Mouse (Mus musculus): ENCODE data around the gene Socs7. TPM values are rescaled to one million over a fixed set of nuclear protein-coding genes. Genes with fewer than 3 reads are reported as not detected.

Socs7 gene
- polyA plus RNA-seq, 1 experiment, result not detected

DNA sequence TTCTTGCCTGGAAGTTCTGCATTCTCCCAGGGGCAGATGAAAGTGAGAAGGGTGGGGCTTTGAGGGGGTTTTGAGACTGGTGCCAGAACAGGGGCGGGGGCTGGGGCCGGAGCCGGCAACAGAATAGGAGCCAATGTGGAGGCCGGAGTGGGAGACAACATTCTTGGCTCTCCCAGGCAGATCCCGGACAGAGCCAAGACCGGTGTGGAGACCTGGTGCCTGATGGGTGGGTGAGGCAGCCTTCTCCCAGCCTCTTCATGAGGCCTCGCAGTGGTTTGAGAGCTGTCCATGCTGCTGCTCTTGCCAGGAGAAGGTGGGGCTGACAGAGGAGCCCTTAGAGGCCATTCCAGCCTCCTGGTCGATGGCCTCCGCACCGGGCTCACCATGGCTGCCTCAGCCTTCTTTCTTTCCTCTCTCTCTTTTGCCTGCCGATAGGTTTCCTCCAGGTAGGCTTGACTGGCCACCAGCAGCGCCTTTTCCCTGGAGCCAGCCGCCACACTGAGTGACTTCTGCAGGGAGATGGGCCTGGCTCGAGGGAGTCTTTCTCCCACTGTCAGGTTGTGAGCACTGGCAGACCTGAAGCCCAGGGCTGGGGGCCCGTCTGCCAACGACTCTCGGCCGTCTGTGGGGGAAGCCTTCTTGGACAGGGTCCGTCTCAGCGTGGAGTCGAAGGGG lies 23.9 kb upstream of the Socs7 start:
- H3K4me3 ChIP-seq (ENCODE audit: insufficient read depth, low read depth, low read length), result no peak overlapping the region
- WGBS, result 49% methylated on average over 21 of the region's 21 CpGs
- H3K27ac ChIP-seq (ENCODE audit: insufficient read depth, low read depth, low read length), result no peak overlapping the region
- no peak for TF ChIP-seq POLR2A (IDR thresholded peaks at IDR 0.05; ENCODE audit: insufficient read depth, low read depth, low read length)
- TF ChIP-seq CTCF (IDR thresholded peaks at IDR 0.05; ENCODE audit: insufficient read depth, low read depth, low read length), result no peak
- H3K4me1 ChIP-seq (ENCODE audit: control insufficient read depth, insufficient read depth, low read length), result peaks cover 15% of the 10 kb centered on the region

DNA sequence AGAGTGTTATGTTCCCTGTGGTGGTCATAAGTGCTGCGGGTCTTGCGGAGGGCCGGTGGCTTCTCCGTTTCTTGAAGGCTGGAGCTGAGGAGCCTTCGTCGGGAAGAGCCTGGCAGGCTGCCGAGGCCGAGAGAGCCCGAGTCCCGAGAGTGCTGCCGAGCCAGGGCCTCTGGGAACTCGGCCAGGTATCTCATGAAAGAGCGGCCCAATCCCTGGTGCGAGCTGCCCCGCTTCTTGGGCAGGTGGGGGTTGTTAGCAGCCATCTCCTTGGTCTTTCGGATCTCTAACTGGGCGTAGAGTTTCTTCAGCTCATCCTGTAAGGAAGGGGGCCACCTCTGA lies 23.4 kb upstream of the Socs7 start:
- Histone ChIP-seq H3K4me1 (ENCODE audit: control insufficient read depth, insufficient read depth, low read length) (peaks cover 20% of the 10 kb centered on the region), H3K4me3 (ENCODE audit: insufficient read depth, low read depth, low read length) (no peak overlapping the region), H3K27ac (ENCODE audit: insufficient read depth, low read depth, low read length) (no peak overlapping the region)
- 38% methylated on average over 17 of the region's 17 CpGs for WGBS
- TF ChIP-seq POLR2A (IDR thresholded peaks at IDR 0.05; ENCODE audit: insufficient read depth, low read depth, low read length) (no peak), CTCF (IDR thresholded peaks at IDR 0.05; ENCODE audit: insufficient read depth, low read depth, low read length) (no peak)

DNA sequence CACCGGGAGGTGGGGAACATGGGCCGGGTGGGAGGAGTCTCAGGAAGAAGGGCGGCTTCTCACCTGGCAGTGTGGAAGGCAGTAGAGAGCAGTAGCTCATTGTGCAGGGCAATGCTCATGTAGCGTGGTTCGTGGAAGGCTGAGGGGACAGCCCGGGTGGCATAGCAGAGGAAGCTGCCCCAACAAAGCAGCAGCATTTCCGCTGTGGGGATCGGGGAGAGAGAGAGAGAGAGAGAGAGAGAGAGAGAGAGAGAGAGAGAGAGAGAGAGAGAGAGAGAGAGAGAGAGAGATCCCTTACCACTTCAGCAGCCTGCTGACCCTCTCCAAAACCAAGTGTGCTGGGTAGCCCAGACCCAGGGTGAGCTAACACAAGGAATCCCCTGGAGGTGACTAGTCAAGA lies 19.2 kb upstream of the Socs7 start:
- TF ChIP-seq POLR2A (IDR thresholded peaks at IDR 0.05; ENCODE audit: insufficient read depth, low read depth, low read length), result no peak
- TF ChIP-seq CTCF (IDR thresholded peaks at IDR 0.05; ENCODE audit: insufficient read depth, low read depth, low read length), result no peak
- H3K4me3 ChIP-seq (ENCODE audit: insufficient read depth, low read depth, low read length), result no peak overlapping the region
- no peak overlapping the region for H3K27ac ChIP-seq (ENCODE audit: insufficient read depth, low read depth, low read length)
- H3K4me1 ChIP-seq (ENCODE audit: control insufficient read depth, insufficient read depth, low read length), result peaks cover 15% of the 10 kb centered on the region
- whole genome bisulfite sequencing, result 54% methylated on average over 8 of the region's 8 CpGs

DNA sequence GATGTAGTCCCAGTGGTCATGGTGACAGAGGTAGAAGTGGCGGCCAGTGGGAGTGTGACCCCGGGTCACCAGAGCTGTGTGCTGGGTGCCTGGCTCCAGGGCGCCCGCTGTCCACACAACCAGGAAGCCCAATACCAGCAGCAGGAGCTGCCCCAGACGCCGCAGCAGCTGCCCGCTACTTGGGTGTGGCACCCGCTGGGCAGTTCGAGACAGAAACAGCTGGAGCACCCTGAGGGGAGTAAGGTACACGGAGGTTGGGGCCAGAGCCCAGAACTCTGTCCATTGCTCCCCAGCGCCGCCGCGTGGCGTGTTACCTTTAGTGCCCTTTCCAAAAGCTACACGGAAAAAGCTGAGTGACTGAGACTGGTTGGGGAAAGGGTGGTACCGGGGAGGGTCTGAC lies 18.7 kb upstream of the Socs7 start:
- no peak for TF ChIP-seq CTCF (IDR thresholded peaks at IDR 0.05; ENCODE audit: insufficient read depth, low read depth, low read length)
- TF ChIP-seq POLR2A (IDR thresholded peaks at IDR 0.05; ENCODE audit: insufficient read depth, low read depth, low read length), result no peak
- no peak overlapping the region for H3K27ac ChIP-seq (ENCODE audit: insufficient read depth, low read depth, low read length)
- WGBS, result 38% methylated on average over 17 of the region's 17 CpGs
- peaks cover 10% of the 10 kb centered on the region for H3K4me1 ChIP-seq (ENCODE audit: control insufficient read depth, insufficient read depth, low read length)
- H3K4me3 ChIP-seq (ENCODE audit: insufficient read depth, low read depth, low read length), result no peak overlapping the region

DNA sequence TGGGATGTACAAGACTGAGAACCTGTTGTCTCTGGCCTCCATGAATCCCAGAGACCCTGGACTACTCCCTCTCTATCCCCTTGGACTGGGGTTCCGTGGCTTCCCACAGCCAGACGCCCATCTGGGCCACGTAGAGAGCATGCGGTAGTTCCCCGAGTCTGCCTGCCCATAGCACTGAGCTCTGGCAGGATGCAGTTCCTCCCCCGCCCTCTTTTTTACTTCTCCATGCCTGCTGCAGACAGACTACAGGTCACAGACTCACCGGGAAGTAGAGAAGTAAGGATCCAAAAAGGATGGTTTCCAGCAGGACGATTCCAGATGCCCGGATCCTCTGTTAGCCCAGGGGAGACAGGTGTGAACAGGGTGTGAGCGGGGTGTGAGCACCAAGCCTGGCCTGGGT lies 16.9 kb upstream of the Socs7 start:
- no peak overlapping the region for H3K27ac ChIP-seq (ENCODE audit: insufficient read depth, low read depth, low read length)
- H3K4me1 ChIP-seq (ENCODE audit: control insufficient read depth, insufficient read depth, low read length), result peaks cover 15% of the 10 kb centered on the region
- no peak overlapping the region for H3K4me3 ChIP-seq (ENCODE audit: insufficient read depth, low read depth, low read length)
- TF ChIP-seq CTCF (IDR thresholded peaks at IDR 0.05; ENCODE audit: insufficient read depth, low read depth, low read length) (no peak), POLR2A (IDR thresholded peaks at IDR 0.05; ENCODE audit: insufficient read depth, low read depth, low read length) (no peak)
- 85% methylated on average over 10 of the region's 10 CpGs for WGBS

DNA sequence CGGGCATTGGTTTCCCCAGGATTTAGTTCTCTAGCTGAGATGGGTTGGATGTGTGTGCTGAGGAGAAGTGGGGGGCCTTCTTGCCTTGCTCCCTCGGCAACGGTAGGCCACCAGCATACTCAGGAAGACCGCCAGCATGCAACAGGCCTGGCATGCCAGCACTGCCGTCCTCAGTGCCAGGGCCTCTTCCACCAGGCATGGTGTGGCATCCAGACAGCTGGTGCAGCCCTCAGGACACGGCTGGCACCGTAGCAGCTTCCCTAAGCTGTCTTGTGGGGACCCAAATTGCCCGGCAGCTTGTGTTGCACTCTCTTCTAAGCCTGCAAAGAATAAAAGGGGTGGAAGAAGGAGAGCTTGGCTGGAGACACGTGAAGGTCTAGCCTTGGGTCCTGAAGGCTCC lies 16.0 kb upstream of the Socs7 start:
- WGBS, result 56% methylated on average over 9 of the region's 9 CpGs
- no peak overlapping the region for H3K27ac ChIP-seq (ENCODE audit: insufficient read depth, low read depth, low read length)
- H3K4me1 ChIP-seq (ENCODE audit: control insufficient read depth, insufficient read depth, low read length), result peaks cover 19% of the 10 kb centered on the region
- H3K4me3 ChIP-seq (ENCODE audit: insufficient read depth, low read depth, low read length), result no peak overlapping the region
- no peak for TF ChIP-seq CTCF (IDR thresholded peaks at IDR 0.05; ENCODE audit: insufficient read depth, low read depth, low read length)
- no peak for TF ChIP-seq POLR2A (IDR thresholded peaks at IDR 0.05; ENCODE audit: insufficient read depth, low read depth, low read length)

DNA sequence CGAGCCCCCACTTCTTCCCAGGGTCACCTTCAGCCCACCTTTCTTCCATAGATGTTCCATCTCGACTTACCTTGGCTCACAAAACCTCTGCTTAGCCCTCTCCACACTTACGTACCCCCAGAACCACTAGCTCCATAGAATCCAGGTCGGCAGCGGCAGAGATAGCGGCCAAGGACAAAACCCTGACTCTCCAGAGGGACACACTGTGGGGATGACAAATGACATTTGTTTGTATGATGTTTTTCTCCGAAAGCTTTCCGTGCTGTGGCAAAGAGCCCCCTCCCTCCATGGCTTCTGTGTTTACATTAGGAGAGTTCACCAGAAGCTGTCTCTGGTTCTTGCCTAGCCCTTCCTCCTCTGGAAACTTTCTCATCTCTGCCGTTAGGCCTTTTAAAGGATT lies 15.1 kb upstream of the Socs7 start:
- peaks cover 22% of the 10 kb centered on the region for H3K4me1 ChIP-seq (ENCODE audit: control insufficient read depth, insufficient read depth, low read length)
- no peak overlapping the region for H3K27ac ChIP-seq (ENCODE audit: insufficient read depth, low read depth, low read length)
- 92% methylated on average over 9 of the region's 9 CpGs for WGBS
- TF ChIP-seq CTCF (IDR thresholded peaks at IDR 0.05; ENCODE audit: insufficient read depth, low read depth, low read length) (no peak), POLR2A (IDR thresholded peaks at IDR 0.05; ENCODE audit: insufficient read depth, low read depth, low read length) (no peak)
- no peak overlapping the region for H3K4me3 ChIP-seq (ENCODE audit: insufficient read depth, low read depth, low read length)

DNA sequence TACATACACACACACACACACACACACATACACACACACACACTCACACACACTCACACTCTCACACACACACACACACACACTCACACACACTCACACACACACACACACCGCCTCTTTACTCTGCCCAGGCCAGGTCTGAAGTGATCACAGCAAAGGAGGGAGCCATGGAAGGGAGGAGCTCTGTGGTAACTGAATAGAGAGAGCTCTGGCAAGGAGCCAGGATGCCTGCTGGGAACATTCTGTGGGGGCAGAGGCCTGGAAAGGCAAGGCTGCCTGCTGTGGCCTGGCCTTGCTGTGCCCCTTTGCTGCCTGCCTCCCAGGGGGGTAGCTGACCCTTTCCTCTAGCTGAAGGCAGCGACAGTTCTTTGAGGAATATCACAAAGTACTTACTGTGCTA lies 12.3 kb upstream of the Socs7 start:
- H3K27ac ChIP-seq (ENCODE audit: insufficient read depth, low read depth, low read length), result 0 out of 2 replicates have a peak overlapping the region, but pooled peaks have one; percentile 29
- WGBS, result 21% methylated on average over 2 of the region's 2 CpGs
- no peak overlapping the region for H3K4me3 ChIP-seq (ENCODE audit: insufficient read depth, low read depth, low read length)
- peaks cover 19% of the 10 kb centered on the region for H3K4me1 ChIP-seq (ENCODE audit: control insufficient read depth, insufficient read depth, low read length)
- TF ChIP-seq CTCF (IDR thresholded peaks at IDR 0.05; ENCODE audit: insufficient read depth, low read depth, low read length) (no peak), POLR2A (IDR thresholded peaks at IDR 0.05; ENCODE audit: insufficient read depth, low read depth, low read length) (no peak)

DNA sequence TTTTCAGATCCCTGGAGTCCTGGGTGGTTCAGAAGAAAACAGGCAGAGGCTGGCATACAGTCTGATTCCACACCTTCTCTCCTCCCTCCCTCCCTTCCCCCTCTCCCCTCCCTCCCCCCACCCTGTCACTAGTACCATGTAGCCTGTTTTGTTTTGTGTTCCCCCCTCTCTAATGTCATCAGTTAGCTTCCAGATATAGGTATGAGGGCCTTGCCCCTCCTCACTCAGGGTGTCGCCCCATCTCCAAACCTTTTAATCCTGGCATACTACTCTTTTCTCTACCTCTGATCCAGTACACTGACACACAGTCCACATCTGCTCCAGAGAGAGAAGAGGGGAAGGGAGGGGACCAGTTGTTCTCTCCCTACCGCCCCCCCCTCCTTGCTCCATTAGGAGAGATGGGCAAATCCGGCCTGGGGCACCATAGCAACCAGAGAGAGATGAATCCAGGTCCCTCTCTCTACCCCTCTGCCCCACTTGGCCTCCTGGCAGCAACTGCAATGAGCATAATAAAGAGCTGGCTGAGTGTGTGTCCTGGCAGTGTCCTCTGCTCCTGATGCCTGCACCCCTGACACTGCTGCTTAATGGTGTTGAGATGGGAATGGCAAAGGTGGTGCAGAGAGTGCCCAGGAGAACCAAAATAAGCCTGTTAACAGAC lies 10.2 kb upstream of the Socs7 start, which contains the start of gene Gpr179:
TSS of gene Gpr179 (minus strand) at position 51 of the 658 bp plus-strand sequence.
- Histone ChIP-seq H3K4me3 (ENCODE audit: insufficient read depth, low read depth, low read length) (no peak within 1 kb of the TSS), H3K4me1 (ENCODE audit: control insufficient read depth, insufficient read depth, low read length) (peaks cover 19% of the 10 kb centered on the region), H3K27ac (ENCODE audit: insufficient read depth, low read depth, low read length) (no peak within 1 kb of the TSS)
- WGBS, result 51% methylated on average over 3 of the region's 3 CpGs
- TF ChIP-seq POLR2A (IDR thresholded peaks at IDR 0.05; ENCODE audit: insufficient read depth, low read depth, low read length) (no peak), CTCF (IDR thresholded peaks at IDR 0.05; ENCODE audit: insufficient read depth, low read depth, low read length) (no peak)
